Mouse (Mus musculus) cerebellum, adult 9-11 months (tissue): ENCODE measurements around the gene Ak9.

Experiments used
- DNase-seq: peaks from one replicate; pipeline ENCODE4 v3.0.0; 2022

The Ak9 gene

GRCm38 (mm10) chr10:41452791-41453190 lies 149.0 kb downstream of the Ak9 start:
- DNase-seq: no peak

- DNase-seq: peak; percentile 34
Observed at GRCm38 (mm10) chr10:41459990-41460389, 156.2 kb downstream of the Ak9 start.

DNA sequence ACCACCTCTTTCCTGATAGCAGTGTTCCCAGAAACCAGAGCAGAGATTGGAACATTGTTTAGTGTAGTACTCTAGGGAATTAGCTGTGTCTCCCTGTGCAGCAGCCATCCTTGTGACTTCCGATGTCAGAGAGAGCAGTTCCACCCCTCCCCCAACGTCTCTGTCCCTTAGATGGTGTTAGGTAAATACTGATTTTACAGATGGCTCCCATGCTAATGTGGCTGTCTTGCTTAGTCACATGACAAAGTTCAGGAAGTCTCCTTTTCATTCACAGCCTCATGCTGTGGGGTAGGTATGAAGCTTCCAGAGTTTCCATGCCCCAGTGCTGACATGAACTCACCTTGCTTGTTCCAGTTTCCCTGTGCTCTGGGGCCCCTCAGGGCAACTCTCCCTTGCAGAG lies 156.7 kb downstream of the Ak9 start:
- no peak for DNase-seq

GRCm38 (mm10) chr10:41461057-41461722 lies 157.4 kb downstream of the Ak9 start:
- no peak for DNase-seq

DNA sequence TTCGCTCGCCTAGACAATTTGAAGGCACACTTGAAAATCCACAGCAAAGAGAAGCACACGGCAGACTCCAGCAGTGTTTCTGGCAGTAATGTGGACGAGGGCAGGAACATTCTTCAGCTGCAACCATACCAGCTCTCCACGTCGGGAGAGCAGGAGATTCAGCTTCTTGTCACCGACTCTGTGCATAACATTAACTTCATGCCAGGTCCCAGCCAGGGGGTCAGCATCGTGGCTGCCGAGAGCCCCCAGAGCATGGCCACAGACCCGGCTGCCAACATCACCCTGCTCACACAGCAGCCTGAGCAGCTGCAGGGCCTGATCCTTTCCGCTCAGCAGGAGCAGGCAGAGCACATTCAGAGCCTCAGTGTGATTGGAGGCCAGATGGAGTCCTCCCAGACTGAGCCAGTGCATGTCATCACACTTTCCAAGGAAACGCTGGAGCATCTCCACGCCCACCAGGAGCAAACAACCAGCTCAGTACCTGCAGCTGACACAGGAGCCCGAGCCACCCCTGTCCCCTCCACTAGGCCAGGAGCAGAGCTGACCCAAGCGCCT lies 160.7 kb downstream of the Ak9 start:
- DNase-seq: no peak

DNA sequence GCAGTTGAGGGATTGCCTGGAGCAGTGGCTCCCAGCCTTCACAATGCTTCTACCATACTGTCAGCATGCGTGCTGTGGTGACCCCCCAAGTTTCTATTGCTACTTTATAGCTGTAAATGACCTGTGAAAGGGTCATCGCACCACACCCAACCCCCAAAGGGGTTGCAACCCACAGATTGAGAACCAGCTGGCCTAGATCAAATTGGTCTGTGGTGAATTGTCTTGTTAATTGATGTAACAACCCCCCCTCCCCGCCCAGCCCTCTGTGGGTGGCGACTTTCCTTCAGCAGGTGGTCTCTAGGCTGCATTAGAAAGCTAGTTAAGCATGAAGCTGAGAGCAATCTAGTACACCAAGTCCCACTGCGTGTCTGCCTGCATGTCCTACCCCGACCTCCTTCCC lies 163.5 kb downstream of the Ak9 start:
- no peak for DNase-seq

DNA sequence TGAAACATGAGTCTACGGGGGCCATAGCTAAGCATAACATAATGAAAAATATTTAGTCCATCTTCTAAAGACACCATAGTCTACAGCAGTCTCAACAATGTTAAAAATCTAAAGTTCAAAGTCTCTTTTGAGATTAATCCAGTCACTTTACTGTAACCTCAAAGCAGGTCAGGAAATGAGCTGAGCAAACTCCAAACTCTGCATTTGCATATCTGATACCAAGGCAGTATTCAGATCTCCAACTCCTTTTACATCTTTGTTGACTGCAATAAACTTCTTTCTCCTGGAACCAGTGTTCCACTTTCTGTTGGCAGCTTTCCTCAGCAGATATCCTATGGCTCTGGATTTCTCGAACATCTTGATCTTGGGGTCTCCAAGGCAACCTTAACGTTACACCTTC lies 166.9 kb downstream of the Ak9 start:
- no peak for DNase-seq

GRCm38 (mm10) chr10:41472534-41472933 lies 168.8 kb downstream of the Ak9 start:
- DNase-seq: no peak

DNA sequence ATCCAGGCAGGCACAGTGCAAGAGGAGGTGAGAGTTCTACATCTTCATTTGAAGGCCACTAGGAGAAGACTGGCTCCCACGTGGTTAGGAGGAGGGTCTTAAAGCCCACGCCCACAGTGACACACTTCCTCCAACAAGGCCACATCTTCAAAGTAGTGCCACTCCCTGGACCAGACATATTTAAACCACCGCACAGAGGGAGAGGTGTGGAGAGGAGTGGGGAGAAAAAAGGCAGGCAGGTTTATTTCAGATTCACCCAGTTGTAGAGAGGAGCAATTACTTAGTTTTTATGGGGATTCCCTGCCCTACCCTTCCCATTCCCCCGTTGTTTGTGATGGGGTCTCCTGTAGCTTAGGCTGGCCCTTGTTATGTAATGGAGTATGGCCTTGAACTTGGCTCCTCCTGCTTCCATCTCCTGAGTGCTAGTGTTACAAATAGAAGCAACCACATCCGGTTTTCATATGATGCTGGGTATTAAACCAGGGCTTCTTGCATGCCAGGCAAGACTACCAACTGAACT lies 169.2 kb downstream of the Ak9 start:
- DNase-seq: no peak

GRCm38 (mm10) chr10:41473782-41474468 lies 170.1 kb downstream of the Ak9 start:
- DNase-seq: no peak

GRCm38 (mm10) chr10:41474981-41475391 lies 171.2 kb downstream of the Ak9 start:
- DNase-seq: no peak

DNA sequence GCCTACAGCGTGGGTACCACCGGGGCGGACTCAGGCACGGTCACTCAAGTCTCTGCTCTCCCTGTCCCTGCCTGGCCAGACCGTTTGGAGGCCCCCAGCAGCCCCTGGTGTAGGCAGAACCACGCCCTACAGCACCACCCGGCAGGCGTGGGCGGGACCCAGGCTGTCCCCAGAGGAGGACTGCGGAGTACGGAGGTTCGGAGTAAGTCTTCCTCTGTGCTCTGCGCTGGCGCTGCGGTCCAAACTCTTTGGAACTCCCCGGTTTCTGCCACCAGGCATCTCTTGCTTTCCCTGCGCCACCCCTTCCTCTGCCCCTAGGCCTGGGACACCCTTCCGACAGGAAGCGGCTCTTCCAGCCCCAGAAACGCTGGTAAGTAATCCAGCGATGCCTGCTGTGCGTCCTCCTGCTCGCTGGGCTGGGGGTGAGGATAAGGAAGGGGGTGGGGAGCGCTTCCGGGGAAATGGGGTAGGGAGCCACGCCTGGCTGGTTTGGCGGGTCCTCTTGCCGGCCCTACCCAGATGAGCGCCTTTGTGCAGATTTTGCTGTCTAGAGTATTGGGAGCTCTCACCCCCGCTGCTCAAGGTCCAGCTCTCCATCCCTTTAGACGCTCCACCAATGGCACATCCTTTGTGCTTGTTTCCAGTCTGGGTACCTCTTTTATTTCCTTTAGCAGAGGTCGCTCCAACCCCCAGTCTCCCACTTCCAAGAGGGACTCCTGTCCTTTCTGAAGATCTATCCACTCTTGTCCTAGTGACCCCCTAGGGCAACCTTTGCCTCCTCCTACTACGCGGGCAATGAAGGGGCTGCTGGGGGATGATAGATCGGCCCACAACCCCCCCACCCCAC lies 172.6 kb downstream of the Ak9 start, which contains the start of gene Mical1:
Gene Mical1 (plus strand): TSS at position 144 of the 847 bp plus-strand sequence.
- DNase-seq: peak; percentile 37

GRCm38 (mm10) chr10:41477018-41477277 lies 173.2 kb downstream of the Ak9 start:
- no peak for DNase-seq

GRCm38 (mm10) chr10:41477278-41478181 lies 173.8 kb downstream of the Ak9 start:
- peak; percentile 28 for DNase-seq

GRCm38 (mm10) chr10:41479961-41480360 lies 176.2 kb downstream of the Ak9 start:
- no peak for DNase-seq

GRCm38 (mm10) chr10:41480938-41481880 lies 177.4 kb downstream of the Ak9 start:
- peak; percentile 21 for DNase-seq

DNA sequence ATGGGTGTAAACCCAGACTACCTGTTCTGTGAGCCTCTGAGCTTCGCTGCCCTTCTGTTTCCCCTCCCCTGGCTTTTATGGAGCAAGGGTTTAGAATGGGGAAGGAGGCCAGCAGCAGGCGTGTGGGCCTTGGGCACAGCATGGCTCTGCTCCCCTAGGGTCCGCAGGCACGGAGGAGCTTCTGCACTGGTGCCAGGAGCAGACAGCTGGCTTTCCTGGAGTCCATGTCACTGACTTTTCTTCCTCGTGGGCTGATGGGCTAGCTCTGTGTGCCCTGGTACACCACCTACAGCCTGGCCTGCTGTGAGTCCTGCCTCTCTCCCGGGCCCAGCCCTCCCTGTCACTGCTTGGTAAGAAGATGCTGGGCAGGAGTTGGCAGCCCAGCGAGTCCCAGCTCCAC lies 178.7 kb downstream of the Ak9 start:
- DNase-seq: peak; percentile 47
